Mouse (Mus musculus) limb, embryonic 14.5 days (tissue): ENCODE measurements around the gene Ykt6. TPM values are rescaled to one million over a fixed set of nuclear protein-coding genes. Genes with fewer than 3 reads are reported as not detected.

ENCODE experiments used
- ATAC-seq: fragments of 200-750 bp; cut with Nextera tagmentation; 2 replicates; pipeline ENCODE4 v1.8.0; 2017; ENCODE audit warnings: low read depth, moderate number of reproducible peaks, moderate TSS enrichment; ENCODE audit not compliant: low FRiP score
- DNase-seq: peaks from one replicate; pipeline ENCODE4 v3.0.0-alpha.2; 2015; ENCODE audit warnings: low spot score
- H3K27ac ChIP-seq: fragments of 300-500 bp; sonication (generic); replicated peaks from 2 replicates; pipeline ENCODE4 v1.5.1; 2014; ENCODE audit warnings: low read depth, mild to moderate bottlenecking, low read length, moderate library complexity, mixed read lengths
- H3K27me3 ChIP-seq: fragments of 300-500 bp; sonication (generic); 2 replicates; pipeline ENCODE4 v1.6.1; 2014; ENCODE audit warnings: low read length, mixed read lengths; ENCODE audit not compliant: control insufficient read depth, insufficient read depth
- H3K36me3 ChIP-seq: fragments of 300-500 bp; sonication (generic); 2 replicates; pipeline ENCODE4 v1.6.1; 2014; ENCODE audit warnings: mild to moderate bottlenecking, low read length, moderate library complexity, mixed read lengths; ENCODE audit not compliant: control insufficient read depth, insufficient read depth
- H3K4me1 ChIP-seq: fragments of 300-500 bp; sonication (generic); 2 replicates; pipeline ENCODE4 v1.6.1; 2014; ENCODE audit warnings: antibody characterized with exemption, low read length, mixed read lengths; ENCODE audit not compliant: control insufficient read depth, insufficient read depth
- H3K4me2 ChIP-seq: fragments of 300-500 bp; sonication (generic); replicated peaks from 2 replicates; pipeline ENCODE4 v1.6.1; 2014; ENCODE audit warnings: low read depth, mild to moderate bottlenecking, low read length, moderate library complexity; ENCODE audit not compliant: severe bottlenecking
- H3K4me3 ChIP-seq: fragments of 300-500 bp; sonication (generic); replicated peaks from 2 replicates; pipeline ENCODE4 v1.5.1; 2014; ENCODE audit warnings: low read length
- H3K9ac ChIP-seq: fragments of 300-500 bp; sonication (generic); 2 replicates; pipeline ENCODE4 v1.6.1; 2014; ENCODE audit warnings: mild to moderate bottlenecking, low read depth, low read length, moderate library complexity; ENCODE audit not compliant: severe bottlenecking
- H3K9me3 ChIP-seq: fragments of 300-500 bp; sonication (generic); 2 replicates; pipeline ENCODE4 v1.6.1; 2016; ENCODE audit warnings: low read length; ENCODE audit not compliant: control insufficient read depth
- POLR2A ChIP-seq: fragments of 200-500 bp; IDR thresholded peaks from 2 replicates; pipeline ENCODE4 v1.8.0; 2012; ENCODE audit warnings: inconsistent platforms, mild to moderate bottlenecking, moderate library complexity, borderline replicate concordance; ENCODE audit not compliant: insufficient read depth, insufficient read length; ENCODE audit errors: extremely low read depth
- WGBS: fragments of 180-500 bp; shearing (Covaris S2); extraction: QIAGEN DNeasy Blood & Tissue Kit; methylation state at CpG from one replicate; pipeline ENCODE4 v1.1.7; 2014; 5-methylcytosine and 5-hydroxymethylcytosine counted together
- polyA plus RNA-seq, 2 experiments: library from polyadenylated mRNA; depleted of rRNA in 1 of 2; stranded (reverse) in 1 of 2; unstranded in 1 of 2; fragments of >200 nt; fragmentation: Nextera tagmentation in 1 of 2; extraction: Ambion mirVana in 1 of 2; gene quantifications; 2 replicates each; pipeline versions ENCODE4 v1.2.1 to v1.2.3; 2012 to 2014

The Ykt6 gene
- polyA plus RNA-seq, 2 experiments = 33.2 to 79.0 TPM

DNA sequence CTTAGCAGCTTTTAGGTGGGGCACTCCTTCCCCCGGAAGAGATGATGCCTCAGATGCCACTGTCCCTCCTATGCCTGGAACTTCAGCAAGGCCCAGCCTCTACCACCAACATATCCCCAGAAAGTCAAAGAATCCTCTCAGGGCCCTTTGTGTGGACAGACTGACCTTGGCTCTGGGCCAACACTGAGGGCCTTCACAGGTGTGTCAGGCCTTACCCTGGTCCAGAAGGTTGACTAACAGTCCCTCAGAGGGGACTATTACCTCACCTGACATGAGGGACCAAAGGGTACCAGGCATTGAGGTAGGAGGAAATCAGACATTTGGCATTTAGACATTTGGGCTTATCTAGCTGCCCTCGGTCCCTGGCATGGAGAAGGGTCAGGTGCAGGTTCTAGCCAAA, 24.6 kb downstream of the Ykt6 start:
- DNase-seq (no peak), ATAC-seq (no peak)
- Histone ChIP-seq H3K4me1 (no peaks in the 10 kb centered on the region), H3K9me3 (no peaks in the 10 kb centered on the region), H3K27ac (no peak overlapping the region), H3K36me3 (no peaks in the 10 kb centered on the region), H3K4me2 (no peak overlapping the region), H3K27me3 (no peaks in the 10 kb centered on the region), H3K4me3 (no peak overlapping the region), H3K9ac (no peak overlapping the region)
- no peak for TF ChIP-seq POLR2A
- WGBS = 96% methylated on average over 2 of the region's 2 CpGs

DNA sequence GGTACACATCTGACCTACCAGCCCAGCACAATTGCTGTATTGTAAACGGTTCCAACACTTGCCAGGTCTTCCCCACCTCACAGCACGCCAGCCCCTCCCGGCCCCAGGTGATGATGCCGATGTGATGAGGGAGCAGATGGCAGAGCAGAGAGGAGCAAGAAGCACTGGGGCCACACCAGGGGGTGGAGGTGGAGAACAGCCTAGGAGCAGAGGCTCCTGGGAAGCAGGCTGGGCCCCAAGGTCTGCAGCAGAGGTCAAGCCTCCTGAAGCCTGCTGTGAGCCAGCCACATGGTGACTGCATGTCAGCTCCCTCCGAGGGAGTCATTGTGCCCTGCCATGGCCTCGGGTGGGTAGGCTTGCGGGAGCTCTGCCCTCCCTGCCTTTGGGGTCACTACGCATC, 25.1 kb downstream of the Ykt6 start:
- H3K4me3 ChIP-seq = no peak overlapping the region
- H3K4me2 ChIP-seq = no peak overlapping the region
- no peak overlapping the region for H3K27ac ChIP-seq
- TF ChIP-seq POLR2A = no peak
- no peak overlapping the region for H3K9ac ChIP-seq
- ATAC-seq = no peak
- H3K36me3 ChIP-seq = no peaks in the 10 kb centered on the region
- H3K9me3 ChIP-seq = no peaks in the 10 kb centered on the region
- 65% methylated on average over 8 of the region's 8 CpGs for WGBS
- no peak for DNase-seq
- no peaks in the 10 kb centered on the region for H3K27me3 ChIP-seq
- no peaks in the 10 kb centered on the region for H3K4me1 ChIP-seq

DNA sequence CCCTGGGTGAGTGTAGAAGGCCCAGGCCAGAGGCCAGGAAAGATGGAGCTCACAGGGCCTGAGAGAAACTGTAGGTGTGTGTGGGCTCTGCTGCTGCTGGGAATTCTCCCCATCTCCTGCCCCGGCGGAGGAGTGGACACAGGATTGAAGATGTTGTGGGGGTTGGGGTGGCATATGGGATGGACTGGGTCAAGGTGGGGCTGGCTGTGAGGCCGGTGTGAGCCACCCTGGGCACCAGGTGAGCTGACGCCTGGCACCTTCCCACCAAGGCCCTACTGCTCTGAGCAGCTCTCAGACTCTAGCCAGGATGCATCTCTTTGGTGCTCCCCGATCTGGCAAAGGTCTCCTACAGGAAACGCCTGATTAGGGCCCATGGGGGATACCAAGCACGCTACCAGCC, 25.8 kb downstream of the Ykt6 start:
- Histone ChIP-seq H3K9ac (no peak overlapping the region), H3K27me3 (no peaks in the 10 kb centered on the region), H3K9me3 (no peaks in the 10 kb centered on the region), H3K36me3 (no peaks in the 10 kb centered on the region), H3K27ac (no peak overlapping the region), H3K4me3 (no peak overlapping the region), H3K4me2 (no peak overlapping the region), H3K4me1 (no peaks in the 10 kb centered on the region)
- ATAC-seq (no peak), DNase-seq (no peak)
- TF ChIP-seq POLR2A = no peak
- WGBS = 92% methylated on average over 7 of the region's 7 CpGs

DNA sequence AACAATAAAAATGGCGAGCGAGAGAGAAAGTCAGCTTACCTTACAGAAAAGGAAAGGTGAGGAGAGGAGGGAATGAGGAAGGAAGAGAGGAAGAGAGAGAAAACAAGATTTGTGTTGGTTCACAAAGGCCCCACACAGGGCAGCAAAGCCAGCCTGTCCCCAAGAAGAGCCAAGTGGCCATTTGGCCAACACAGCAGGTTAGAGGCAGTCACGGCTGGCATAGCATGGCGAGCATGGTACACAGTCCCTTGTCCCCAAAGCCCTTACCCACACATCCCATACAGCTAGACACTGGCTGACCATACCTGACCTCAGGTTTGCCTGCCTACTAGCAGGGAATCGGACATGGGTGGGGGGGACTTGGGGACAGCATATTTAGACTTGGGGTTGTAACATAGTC, 28.1 kb downstream of the Ykt6 start:
- Histone ChIP-seq H3K4me2 (no peak overlapping the region), H3K4me3 (no peak overlapping the region), H3K4me1 (no peaks in the 10 kb centered on the region), H3K27me3 (no peaks in the 10 kb centered on the region), H3K9me3 (no peaks in the 10 kb centered on the region), H3K36me3 (no peaks in the 10 kb centered on the region), H3K27ac (no peak overlapping the region), H3K9ac (no peak overlapping the region)
- ATAC-seq = no peak
- 87% methylated on average over 5 of the region's 5 CpGs for WGBS
- no peak for DNase-seq
- no peak for TF ChIP-seq POLR2A

DNA sequence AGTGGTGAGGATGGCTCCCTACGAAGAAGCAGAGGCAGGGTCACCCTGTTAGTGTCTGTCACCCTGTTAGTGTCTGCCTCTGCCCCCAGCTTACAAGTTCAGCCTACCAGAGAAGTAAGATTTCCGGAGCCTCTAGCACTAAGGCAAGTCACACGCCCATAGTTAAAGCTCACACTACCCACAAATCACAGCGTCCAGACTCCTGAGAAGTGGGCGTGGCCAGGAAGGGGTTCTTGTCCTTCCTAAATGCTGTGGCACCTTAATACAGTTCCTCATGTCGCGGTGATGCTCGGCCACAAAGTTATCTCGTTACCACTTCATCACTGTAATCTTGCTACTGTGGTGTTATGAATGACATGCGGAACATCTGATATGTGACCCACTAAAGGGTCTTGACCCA, 32.6 kb downstream of the Ykt6 start:
- Histone ChIP-seq H3K4me2 (no peak overlapping the region), H3K4me3 (no peak overlapping the region), H3K36me3 (no peaks in the 10 kb centered on the region), H3K4me1 (no peaks in the 10 kb centered on the region), H3K9ac (no peak overlapping the region), H3K9me3 (no peaks in the 10 kb centered on the region), H3K27ac (no peak overlapping the region), H3K27me3 (no peaks in the 10 kb centered on the region)
- 71% methylated on average over 10 of the region's 10 CpGs for WGBS
- no peak for TF ChIP-seq POLR2A
- no peak for ATAC-seq
- DNase-seq = no peak

DNA sequence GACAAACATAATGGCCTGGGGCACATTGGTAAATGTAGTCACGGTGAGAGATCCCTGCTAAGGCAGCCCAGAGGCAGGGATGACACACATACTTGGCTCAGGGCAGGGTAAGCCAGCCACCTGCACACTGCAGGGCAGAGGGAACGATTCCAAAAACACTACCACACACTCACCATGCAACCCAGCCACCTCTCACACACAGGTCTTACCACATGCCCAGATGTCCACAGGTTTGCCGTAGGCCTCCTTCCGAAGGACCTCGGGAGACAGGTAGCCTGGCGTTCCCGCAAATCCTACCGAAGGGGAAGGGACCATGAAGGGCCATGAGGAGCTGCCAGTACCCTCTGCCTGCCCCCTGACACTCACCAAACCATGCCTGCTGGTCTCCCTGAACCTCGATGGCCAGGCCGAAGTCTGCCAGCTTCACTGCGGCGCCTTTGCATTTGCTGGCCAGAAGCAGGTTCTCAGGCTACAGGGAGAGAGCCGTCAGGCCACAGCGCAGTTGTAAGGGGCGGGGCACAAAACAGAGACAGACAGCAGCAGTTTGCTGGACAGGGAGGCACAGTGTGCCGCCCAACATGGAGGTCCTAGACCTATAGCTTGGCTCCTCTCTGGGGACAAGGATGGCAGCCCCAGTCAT, 34.6 kb downstream of the Ykt6 start:
- Histone ChIP-seq H3K4me2 (no peak overlapping the region), H3K9me3 (no peaks in the 10 kb centered on the region), H3K36me3 (no peaks in the 10 kb centered on the region), H3K27ac (no peak overlapping the region), H3K9ac (no peak overlapping the region), H3K4me1 (no peaks in the 10 kb centered on the region), H3K27me3 (no peaks in the 10 kb centered on the region), H3K4me3 (no peak overlapping the region)
- DNase-seq = no peak
- no peak for TF ChIP-seq POLR2A
- no peak for ATAC-seq
- WGBS = 87% methylated on average over 15 of the region's 16 CpGs
